Mouse (Mus musculus) cerebral cortex, adult 2 months (tissue): Measurements from ENCODE around the gene Hmg20b.

ENCODE experiments used
- WGBS: fragments of 180-500 bp; shearing (Covaris S2); methylation state at CpG from one replicate; pipeline ENCODE4 v1.1.7; 2018; 5-methylcytosine and 5-hydroxymethylcytosine counted together

Gene Hmg20b

GRCm38 (mm10) chr10:81378553-81379182 is 28.4 kb upstream of the Hmg20b start:
- 1% methylated on average over 46 of the region's 46 CpGs for WGBS

GRCm38 (mm10) chr10:81377793-81378552 is 27.7 kb upstream of the Hmg20b start, which contains the start of gene Fzr1:
TSS of gene Fzr1 (minus strand) at chr10:81378516.
- WGBS: 1% methylated on average over 58 of the region's 59 CpGs

- WGBS: 36% methylated on average over 2 of the region's 2 CpGs
Measured at GRCm38 (mm10) chr10:81377362-81377664, 27.0 kb upstream of the Hmg20b start.

- WGBS: 39% methylated on average over 6 of the region's 6 CpGs
Measured at GRCm38 (mm10) chr10:81376561-81377361, 26.5 kb upstream of the Hmg20b start.

GRCm38 (mm10) chr10:81375322-81375721 is 25.0 kb upstream of the Hmg20b start:
- 92% methylated on average over 10 of the region's 10 CpGs for WGBS

GRCm38 (mm10) chr10:81367207-81367495 is 16.9 kb upstream of the Hmg20b start:
- 76% methylated on average over 6 of the region's 6 CpGs for WGBS

- WGBS: 59% methylated on average over 6 of the region's 6 CpGs
Measured at GRCm38 (mm10) chr10:81366477-81367206, 16.4 kb upstream of the Hmg20b start.

GRCm38 (mm10) chr10:81365672-81366476 is 15.6 kb upstream of the Hmg20b start, which contains the start of gene 4930404N11Rik:
TSS of gene 4930404N11Rik (minus strand) at chr10:81365816.
- WGBS: 30% methylated on average over 12 of the region's 12 CpGs

GRCm38 (mm10) chr10:81365073-81365472 is 14.8 kb upstream of the Hmg20b start:
- 42% methylated on average over 4 of the region's 4 CpGs for WGBS

- WGBS: 26% methylated on average over 28 of the region's 28 CpGs
Measured at GRCm38 (mm10) chr10:81364666-81365065, 14.4 kb upstream of the Hmg20b start.

GRCm38 (mm10) chr10:81363436-81364346 is 13.4 kb upstream of the Hmg20b start:
- WGBS: 51% methylated on average over 54 of the region's 54 CpGs

GRCm38 (mm10) chr10:81362336-81362949 is 12.2 kb upstream of the Hmg20b start:
- WGBS: 84% methylated on average over 12 of the region's 12 CpGs

GRCm38 (mm10) chr10:81360721-81361120 is 10.4 kb upstream of the Hmg20b start:
- 73% methylated on average over 8 of the region's 8 CpGs for WGBS

- WGBS: 89% methylated on average over 1 of the region's 1 CpGs
Measured at GRCm38 (mm10) chr10:81358841-81359240, 8.6 kb upstream of the Hmg20b start.

- 38% methylated on average over 4 of the region's 4 CpGs for whole genome bisulfite sequencing
Measured at GRCm38 (mm10) chr10:81358209-81358608, 7.9 kb upstream of the Hmg20b start.

GRCm38 (mm10) chr10:81356991-81357844 is 6.9 kb upstream of the Hmg20b start, which contains the start of gene Mfsd12:
TSS of gene Mfsd12 (plus strand) at chr10:81357491.
- 2% methylated on average over 79 of the region's 79 CpGs for WGBS

GRCm38 (mm10) chr10:81356352-81356990 is 6.2 kb upstream of the Hmg20b start:
- 51% methylated on average over 12 of the region's 12 CpGs for WGBS

- 82% methylated on average over 4 of the region's 4 CpGs for WGBS
Measured at GRCm38 (mm10) chr10:81355533-81355932, 5.3 kb upstream of the Hmg20b start.
